Mouse (Mus musculus) liver, embryonic 15.5 days (tissue): ENCODE measurements around the gene Ms4a4a. TPM values are rescaled to one million over a fixed set of nuclear protein-coding genes. Genes with fewer than 3 reads are reported as not detected.

Source experiments
- ATAC-seq: fragments of 200-750 bp; cut with Nextera tagmentation; 2 replicates; pipeline ENCODE4 v1.8.0; 2017; ENCODE audit warnings: moderate number of reproducible peaks, mild to moderate bottlenecking, moderate library complexity; ENCODE audit not compliant: insufficient read depth
- H3K27ac ChIP-seq: fragments of 300-500 bp; sonication (generic); replicated peaks from 2 replicates; pipeline ENCODE4 v1.5.1; 2015; ENCODE audit warnings: mild to moderate bottlenecking, inconsistent platforms
- H3K27me3 ChIP-seq: fragments of 300-500 bp; sonication (generic); 2 replicates; pipeline ENCODE4 v1.6.1; 2015; ENCODE audit warnings: mild to moderate bottlenecking, inconsistent platforms
- H3K36me3 ChIP-seq: fragments of 300-500 bp; sonication (generic); replicated peaks from 2 replicates; pipeline ENCODE4 v1.6.1; 2015; ENCODE audit warnings: moderate library complexity, mild to moderate bottlenecking, inconsistent platforms
- H3K4me1 ChIP-seq: fragments of 300-500 bp; sonication (generic); replicated peaks from 2 replicates; pipeline ENCODE4 v1.6.1; 2015; ENCODE audit warnings: inconsistent platforms
- H3K4me2 ChIP-seq: fragments of 300-500 bp; sonication (generic); 2 replicates; pipeline ENCODE4 v1.6.1; 2015; ENCODE audit warnings: moderate library complexity, mild to moderate bottlenecking, inconsistent platforms
- H3K4me3 ChIP-seq: fragments of 300-500 bp; sonication (generic); replicated peaks from 2 replicates; pipeline ENCODE4 v1.5.1; 2015; ENCODE audit warnings: mild to moderate bottlenecking, inconsistent platforms
- H3K9ac ChIP-seq: fragments of 300-500 bp; sonication (generic); 2 replicates; pipeline ENCODE4 v1.6.1; 2015; ENCODE audit warnings: moderate library complexity, mild to moderate bottlenecking, inconsistent platforms
- H3K9me3 ChIP-seq: fragments of 300-500 bp; sonication (generic); replicated peaks from 2 replicates; pipeline ENCODE4 v1.6.1; 2016; ENCODE audit warnings: inconsistent platforms
- WGBS: fragments of 180-500 bp; shearing (Covaris S2); methylation state at CpG from one replicate; pipeline ENCODE4 v1.1.7; 2015; ENCODE audit warnings: mixed read lengths; ENCODE audit not compliant: insufficient replicate concordance; 5-methylcytosine and 5-hydroxymethylcytosine counted together
- polyA plus RNA-seq: library from polyadenylated mRNA; unstranded; fragments of >200 nt; fragmentation: Nextera tagmentation; extraction: Ambion mirVana; gene quantifications from 2 replicates; pipeline ENCODE4 v1.2.1, GENCODE M21; 2015

Ms4a4a gene
- 1.3 and 1.4 TPM in 2 replicates for polyA plus RNA-seq

GRCm38 (mm10) chr19:11375273-11375672, at the start of gene Ms4a4a:
Ms4a4a (plus strand) TSS chr19:11375523.
- Histone ChIP-seq H3K4me1 (no peaks in the 10 kb centered on the region), H3K36me3 (no peaks in the 10 kb centered on the region), H3K4me3 (no peak within 1 kb of the TSS), H3K9me3 (no peaks in the 10 kb centered on the region), H3K9ac (no peak within 1 kb of the TSS), H3K27ac (no peak within 1 kb of the TSS), H3K27me3 (no peaks in the 10 kb centered on the region), H3K4me2 (no peak within 1 kb of the TSS)
- no peak for ATAC-seq
- WGBS, result 65% methylated on average over 2 of the region's 2 CpGs

GRCm38 (mm10) chr19:11335932-11336331, 39.4 kb upstream of the Ms4a4a start, which contains the start of gene Ms4a7:
Ms4a7 (minus strand) TSS chr19:11336146.
- WGBS, result 33% methylated on average over 6 of the region's 6 CpGs
- Histone ChIP-seq H3K4me3 (no peak within 1 kb of the TSS), H3K27ac (no peak within 1 kb of the TSS), H3K9me3 (no peaks in the 10 kb centered on the region), H3K9ac (no peak within 1 kb of the TSS), H3K36me3 (no peaks in the 10 kb centered on the region), H3K4me2 (no peak within 1 kb of the TSS), H3K27me3 (no peaks in the 10 kb centered on the region), H3K4me1 (no peaks in the 10 kb centered on the region)
- ATAC-seq, result no peak

DNA sequence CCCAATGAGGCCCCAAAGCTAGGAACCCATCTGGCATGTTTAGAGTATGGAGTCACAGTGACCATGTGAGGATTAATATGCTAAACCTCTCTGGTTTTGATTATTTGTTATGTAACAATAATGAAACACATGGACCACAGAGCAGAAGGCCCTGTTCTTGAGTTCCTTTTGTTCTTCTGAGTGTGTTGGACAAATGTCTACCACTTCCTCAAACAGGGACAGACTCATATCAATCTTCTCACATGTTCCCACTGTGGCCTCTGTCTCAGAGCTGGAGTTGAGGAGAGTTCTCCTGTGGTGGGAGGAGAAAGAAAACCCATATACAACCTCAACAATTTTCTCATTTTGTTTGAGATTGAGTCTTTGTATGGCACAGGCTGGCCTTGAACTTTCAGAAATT, 32.2 kb upstream of the Ms4a4a start:
- Histone ChIP-seq H3K9me3 (no peaks in the 10 kb centered on the region), H3K4me1 (no peaks in the 10 kb centered on the region), H3K4me2 (no peak overlapping the region), H3K4me3 (no peak overlapping the region), H3K36me3 (no peaks in the 10 kb centered on the region), H3K27ac (no peak overlapping the region), H3K27me3 (no peaks in the 10 kb centered on the region), H3K9ac (no peak overlapping the region)
- no peak for ATAC-seq

DNA sequence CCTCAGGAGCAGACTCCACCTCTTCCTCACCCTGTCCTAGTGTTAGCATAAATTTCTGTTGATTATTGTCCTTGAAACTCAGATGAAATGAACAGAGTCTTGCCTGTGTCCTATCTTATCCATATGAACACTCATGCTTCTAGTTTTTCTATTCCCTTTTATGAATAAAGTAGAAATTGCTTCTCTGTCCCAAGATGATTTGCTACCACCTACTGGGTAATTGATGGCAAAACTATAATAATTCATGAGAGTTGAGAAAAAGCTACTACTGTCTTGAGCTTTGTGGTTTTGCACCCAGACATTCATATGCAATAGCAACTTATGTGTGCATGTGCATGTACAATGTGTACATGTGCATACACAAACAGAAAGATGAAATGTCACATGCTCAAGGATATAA, 31.3 kb upstream of the Ms4a4a start:
- Histone ChIP-seq H3K36me3 (no peaks in the 10 kb centered on the region), H3K9me3 (no peaks in the 10 kb centered on the region), H3K27me3 (no peaks in the 10 kb centered on the region), H3K4me2 (no peak overlapping the region), H3K4me3 (no peak overlapping the region), H3K27ac (no peak overlapping the region), H3K9ac (no peak overlapping the region), H3K4me1 (no peaks in the 10 kb centered on the region)
- no peak for ATAC-seq

DNA sequence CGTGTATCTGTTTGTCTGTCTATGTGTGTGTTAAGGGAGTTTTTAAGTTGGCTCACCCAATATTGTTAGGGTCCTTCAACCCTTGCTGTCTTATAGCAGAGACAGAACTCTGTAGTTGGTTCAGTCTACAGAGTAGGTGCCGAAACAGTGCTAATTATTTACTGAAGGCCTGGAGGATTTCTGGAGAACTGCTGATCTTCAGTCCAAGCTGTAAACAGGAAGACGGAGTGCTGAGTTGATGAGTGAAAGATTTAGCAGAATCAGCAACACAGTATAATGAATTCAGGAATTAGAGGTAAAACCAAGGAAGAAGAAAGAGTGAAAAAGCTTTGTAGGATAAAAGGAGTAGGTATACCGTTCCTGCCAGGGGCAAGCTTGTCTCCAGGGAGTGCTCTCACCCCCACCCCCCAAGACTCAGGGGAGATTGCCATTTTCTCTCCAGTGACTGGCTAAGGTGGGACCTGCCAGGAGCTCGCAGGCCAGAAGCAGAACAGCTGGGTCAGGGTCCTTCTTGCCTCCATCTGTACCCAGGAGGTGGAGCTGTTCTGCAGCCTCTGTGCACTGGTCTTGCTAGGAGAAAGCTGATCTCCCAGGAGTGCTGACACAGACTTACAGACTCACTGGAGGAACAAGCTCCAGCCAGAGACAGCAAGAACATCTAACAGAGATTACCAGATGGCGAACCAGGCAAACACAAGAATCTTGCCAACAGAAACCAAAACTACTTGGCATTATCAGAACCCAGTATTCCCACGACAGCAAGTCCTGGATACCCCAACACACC, 25.4 kb upstream of the Ms4a4a start:
- WGBS, result 41% methylated on average over 7 of the region's 7 CpGs
- H3K9me3 ChIP-seq, result no peaks in the 10 kb centered on the region
- no peaks in the 10 kb centered on the region for H3K36me3 ChIP-seq
- no peak overlapping the region for H3K27ac ChIP-seq
- H3K27me3 ChIP-seq, result no peaks in the 10 kb centered on the region
- no peak for ATAC-seq
- H3K4me2 ChIP-seq, result no peak overlapping the region
- no peak overlapping the region for H3K9ac ChIP-seq
- no peak overlapping the region for H3K4me3 ChIP-seq
- no peaks in the 10 kb centered on the region for H3K4me1 ChIP-seq

- no peaks in the 10 kb centered on the region for H3K4me1 ChIP-seq
- H3K4me2 ChIP-seq, result no peak overlapping the region
- no peaks in the 10 kb centered on the region for H3K9me3 ChIP-seq
- H3K4me3 ChIP-seq, result no peak overlapping the region
- no peaks in the 10 kb centered on the region for H3K36me3 ChIP-seq
- WGBS, result 24% methylated on average over 3 of the region's 3 CpGs
- no peak overlapping the region for H3K9ac ChIP-seq
- no peak for ATAC-seq
- H3K27me3 ChIP-seq, result no peaks in the 10 kb centered on the region
- no peak overlapping the region for H3K27ac ChIP-seq
Observed at GRCm38 (mm10) chr19:11351878-11352277, 23.4 kb upstream of the Ms4a4a start.

GRCm38 (mm10) chr19:11355730-11356129, 19.6 kb upstream of the Ms4a4a start:
- Histone ChIP-seq H3K27ac (no peak overlapping the region), H3K9me3 (no peaks in the 10 kb centered on the region), H3K27me3 (no peaks in the 10 kb centered on the region), H3K9ac (no peak overlapping the region), H3K36me3 (no peaks in the 10 kb centered on the region), H3K4me1 (no peaks in the 10 kb centered on the region), H3K4me3 (no peak overlapping the region), H3K4me2 (no peak overlapping the region)
- WGBS, result 31% methylated on average over 7 of the region's 7 CpGs
- no peak for ATAC-seq

- no peaks in the 10 kb centered on the region for H3K4me1 ChIP-seq
- H3K4me2 ChIP-seq, result no peak overlapping the region
- no peak overlapping the region for H3K9ac ChIP-seq
- no peak for ATAC-seq
- H3K9me3 ChIP-seq, result no peaks in the 10 kb centered on the region
- H3K27me3 ChIP-seq, result no peaks in the 10 kb centered on the region
- H3K36me3 ChIP-seq, result no peaks in the 10 kb centered on the region
- no peak overlapping the region for H3K27ac ChIP-seq
- 42% methylated on average over 3 of the region's 3 CpGs for WGBS
- no peak overlapping the region for H3K4me3 ChIP-seq
Observed at GRCm38 (mm10) chr19:11360106-11360505, 15.2 kb upstream of the Ms4a4a start.

DNA sequence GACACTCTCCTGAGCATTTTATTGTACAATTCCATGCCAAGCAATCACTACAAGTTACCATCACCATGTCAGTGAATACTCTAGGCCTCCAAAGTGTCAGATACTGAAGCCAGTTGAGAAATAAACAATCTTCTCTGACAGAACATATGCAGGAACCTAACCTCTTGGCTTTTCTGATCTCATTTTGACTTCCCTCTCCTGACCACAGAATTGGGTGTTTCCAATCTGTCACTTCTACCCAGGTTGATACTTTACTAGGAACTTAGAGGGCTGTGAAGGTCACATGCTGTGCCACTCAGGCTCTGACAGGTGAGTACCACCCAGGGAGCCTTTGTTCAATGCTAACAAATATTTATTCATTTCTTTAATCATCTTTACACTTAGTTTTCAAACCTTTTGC, 13.3 kb upstream of the Ms4a4a start:
- Histone ChIP-seq H3K27ac (no peak overlapping the region), H3K27me3 (no peaks in the 10 kb centered on the region), H3K9me3 (no peaks in the 10 kb centered on the region), H3K4me3 (no peak overlapping the region), H3K36me3 (no peaks in the 10 kb centered on the region), H3K9ac (no peak overlapping the region), H3K4me1 (no peaks in the 10 kb centered on the region), H3K4me2 (no peak overlapping the region)
- ATAC-seq, result no peak

DNA sequence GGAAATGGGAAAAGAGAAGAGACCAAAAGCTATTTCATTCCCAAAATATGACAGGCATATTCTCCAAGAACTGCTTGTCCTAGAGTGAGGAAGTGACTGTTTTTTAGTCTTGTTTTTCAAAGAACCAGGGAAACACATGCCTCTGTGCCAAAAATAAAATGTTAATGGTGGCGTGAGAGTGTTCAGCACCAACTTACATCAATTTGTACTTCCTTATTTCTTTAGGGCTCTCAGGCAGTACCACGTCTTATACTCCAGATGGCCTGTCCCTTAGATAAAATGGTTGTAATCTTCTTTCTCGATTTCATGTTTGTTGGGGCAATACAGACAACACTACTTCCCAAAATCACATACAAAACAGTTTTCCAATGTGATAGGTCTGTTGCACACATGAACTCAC, 7.0 kb upstream of the Ms4a4a start:
- no peak overlapping the region for H3K4me3 ChIP-seq
- H3K27ac ChIP-seq, result no peak overlapping the region
- no peak for ATAC-seq
- H3K9me3 ChIP-seq, result no peaks in the 10 kb centered on the region
- H3K9ac ChIP-seq, result no peak overlapping the region
- WGBS, result 38% methylated on average over 3 of the region's 3 CpGs
- H3K27me3 ChIP-seq, result no peaks in the 10 kb centered on the region
- no peaks in the 10 kb centered on the region for H3K4me1 ChIP-seq
- no peaks in the 10 kb centered on the region for H3K36me3 ChIP-seq
- H3K4me2 ChIP-seq, result no peak overlapping the region

GRCm38 (mm10) chr19:11371181-11371580, 4.1 kb upstream of the Ms4a4a start:
- Histone ChIP-seq H3K36me3 (no peaks in the 10 kb centered on the region), H3K27ac (no peak overlapping the region), H3K27me3 (no peaks in the 10 kb centered on the region), H3K9me3 (no peaks in the 10 kb centered on the region), H3K4me1 (no peaks in the 10 kb centered on the region), H3K4me3 (no peak overlapping the region), H3K4me2 (no peak overlapping the region), H3K9ac (no peak overlapping the region)
- ATAC-seq, result no peak

- no peaks in the 10 kb centered on the region for H3K27me3 ChIP-seq
- whole genome bisulfite sequencing, result 41% methylated on average over 2 of the region's 2 CpGs
- no peaks in the 10 kb centered on the region for H3K36me3 ChIP-seq
- H3K4me2 ChIP-seq, result no peak overlapping the region
- ATAC-seq, result no peak
- no peak overlapping the region for H3K9ac ChIP-seq
- no peaks in the 10 kb centered on the region for H3K4me1 ChIP-seq
- H3K27ac ChIP-seq, result no peak overlapping the region
- H3K4me3 ChIP-seq, result no peak overlapping the region
- H3K9me3 ChIP-seq, result no peaks in the 10 kb centered on the region
Observed at GRCm38 (mm10) chr19:11376399-11376798, 1.1 kb downstream of the Ms4a4a start.
